Mouse (Mus musculus) layer of hippocampus, adult 9-10 months (tissue): ENCODE data around the gene Josd2.

Experiments used
- DNase-seq: peaks from one replicate; pipeline ENCODE4 v3.0.0; 2022; ENCODE audit warnings: low spot score

Josd2 gene

GRCm38 (mm10) chr7:44472558-44472885, 4.7 kb downstream of the Josd2 start:
- no peak for DNase-seq

GRCm38 (mm10) chr7:44472961-44473646, 5.3 kb downstream of the Josd2 start:
- DNase-seq = no peak

GRCm38 (mm10) chr7:44474419-44474818, 6.6 kb downstream of the Josd2 start:
- DNase-seq = peak; percentile 69

- no peak for DNase-seq
Measured at GRCm38 (mm10) chr7:44475046-44475614, 7.3 kb downstream of the Josd2 start.

- no peak for DNase-seq
Measured at GRCm38 (mm10) chr7:44482836-44483435, 15.2 kb downstream of the Josd2 start.

- no peak for DNase-seq
Measured at GRCm38 (mm10) chr7:44484109-44484508, 16.3 kb downstream of the Josd2 start.

- DNase-seq = peak; percentile 79
Measured at GRCm38 (mm10) chr7:44484841-44485571, 17.2 kb downstream of the Josd2 start.

GRCm38 (mm10) chr7:44485572-44486195, 17.9 kb downstream of the Josd2 start:
- DNase-seq = no peak

GRCm38 (mm10) chr7:44486927-44487575, 19.3 kb downstream of the Josd2 start:
- DNase-seq = no peak

GRCm38 (mm10) chr7:44487936-44488335, 20.2 kb downstream of the Josd2 start:
- no peak for DNase-seq

GRCm38 (mm10) chr7:44488545-44488944, 20.8 kb downstream of the Josd2 start:
- DNase-seq = no peak

- DNase-seq = no peak
Measured at GRCm38 (mm10) chr7:44490281-44490680, 22.5 kb downstream of the Josd2 start.

GRCm38 (mm10) chr7:44491391-44491790, 23.6 kb downstream of the Josd2 start:
- DNase-seq = no peak

- no peak for DNase-seq
Measured at GRCm38 (mm10) chr7:44492166-44492826, 24.5 kb downstream of the Josd2 start.

- no peak for DNase-seq
Measured at GRCm38 (mm10) chr7:44494681-44495080, 26.9 kb downstream of the Josd2 start.

- no peak for DNase-seq
Measured at GRCm38 (mm10) chr7:44495086-44495485, 27.3 kb downstream of the Josd2 start.

GRCm38 (mm10) chr7:44495992-44496770, 28.4 kb downstream of the Josd2 start, which contains the start of the genes Emc10 and Fam71e1:
Gene Emc10 (minus strand): TSS chr7:44496529.
Gene Fam71e1 (plus strand): TSS chr7:44496581.
- peak; percentile 93 for DNase-seq

GRCm38 (mm10) chr7:44496771-44497109, 29.0 kb downstream of the Josd2 start:
- DNase-seq = no peak

GRCm38 (mm10) chr7:44497361-44498055, 29.7 kb downstream of the Josd2 start:
- DNase-seq = no peak

GRCm38 (mm10) chr7:44498922-44499321, 31.1 kb downstream of the Josd2 start:
- no peak for DNase-seq
